Mouse (Mus musculus): ENCODE results near the gene Alk.

Gene Alk

GRCm38 (mm10) chr17:71881369-71881768 is 723.1 kb downstream of the Alk start:
- no peak for DNase-seq (ENCODE audit: low spot score in 2 of 2)

GRCm38 (mm10) chr17:71875492-71875891 is 728.9 kb downstream of the Alk start:
- DNase-seq (ENCODE audit: low spot score in 2 of 2), result peak in 1 of 2 experiments; percentile 3

- DNase-seq (ENCODE audit: low spot score in 2 of 2), result peak in 1 of 2 experiments; percentile 6
Observed at GRCm38 (mm10) chr17:71874795-71875194, 729.6 kb downstream of the Alk start.

GRCm38 (mm10) chr17:71874077-71874476 is 730.4 kb downstream of the Alk start:
- DNase-seq (ENCODE audit: low spot score in 2 of 2), result peak in 1 of 2 experiments; percentile 36

GRCm38 (mm10) chr17:71872976-71873375 is 731.5 kb downstream of the Alk start:
- DNase-seq (ENCODE audit: low spot score in 2 of 2), result no peak

- DNase-seq (ENCODE audit: low spot score in 2 of 2), result no peak
Observed at GRCm38 (mm10) chr17:71871981-71872380, 732.4 kb downstream of the Alk start.

GRCm38 (mm10) chr17:71870641-71871040 is 733.8 kb downstream of the Alk start:
- no peak for DNase-seq (ENCODE audit: low spot score in 2 of 2)

- no peak for DNase-seq (ENCODE audit: low spot score in 2 of 2)
Observed at GRCm38 (mm10) chr17:71870232-71870621, 734.2 kb downstream of the Alk start.

DNA sequence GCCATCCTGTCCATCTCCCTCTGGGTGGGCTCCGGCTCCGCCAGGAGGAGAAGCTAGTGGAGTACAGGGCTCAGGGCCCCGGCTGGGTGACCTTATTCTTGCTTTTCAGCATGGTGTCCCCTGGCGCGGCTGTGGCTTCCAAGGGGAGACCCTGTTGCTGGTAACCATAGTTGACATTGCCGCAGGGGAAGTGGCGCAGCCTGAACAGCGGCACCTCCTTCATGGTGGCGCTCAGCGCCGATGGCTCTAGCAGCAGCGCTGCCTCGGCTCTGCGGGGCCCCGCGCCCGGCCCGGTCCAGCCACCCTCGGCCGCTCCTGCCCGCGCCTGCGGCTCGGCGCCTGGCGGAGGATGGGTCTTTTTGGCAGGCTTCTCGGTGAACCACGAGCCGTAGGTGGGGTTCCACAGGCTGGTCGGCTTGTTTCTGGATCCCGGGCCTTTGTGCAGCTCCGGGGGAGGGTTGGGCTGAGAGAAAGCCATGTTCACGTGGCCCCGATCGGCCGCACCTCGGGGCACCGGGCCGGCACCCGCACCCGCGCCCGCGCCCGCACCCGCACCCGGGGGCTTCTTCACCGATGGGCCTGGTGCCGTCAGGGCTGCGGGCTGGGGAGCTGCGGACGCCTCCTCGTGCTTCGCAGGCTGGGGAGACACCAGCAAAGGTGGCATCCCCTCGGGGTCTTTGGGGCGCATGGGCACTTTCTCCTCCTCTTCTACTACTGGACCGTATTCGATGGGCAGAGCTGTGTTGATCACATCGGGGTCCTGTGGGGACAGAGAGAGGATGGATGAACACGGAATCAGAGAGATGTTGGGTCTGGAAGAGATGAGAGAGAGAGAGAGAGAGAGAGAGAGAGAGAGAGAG is 734.8 kb downstream of the Alk start:
- no peak for DNase-seq (ENCODE audit: low spot score in 2 of 2)

- DNase-seq (ENCODE audit: low spot score in 2 of 2), result no peak
Observed at GRCm38 (mm10) chr17:71868828-71869227, 735.6 kb downstream of the Alk start.

GRCm38 (mm10) chr17:71867892-71868291 is 736.5 kb downstream of the Alk start:
- DNase-seq (ENCODE audit: low spot score in 2 of 2), result no peak

- no peak for DNase-seq (ENCODE audit: low spot score in 2 of 2)
Observed at GRCm38 (mm10) chr17:71865437-71865836, 739.0 kb downstream of the Alk start.

- DNase-seq (ENCODE audit: low spot score in 2 of 2), result no peak
Observed at GRCm38 (mm10) chr17:71864039-71864438, 740.4 kb downstream of the Alk start.

GRCm38 (mm10) chr17:71862895-71863294 is 741.5 kb downstream of the Alk start:
- DNase-seq (ENCODE audit: low spot score in 2 of 2), result no peak

DNA sequence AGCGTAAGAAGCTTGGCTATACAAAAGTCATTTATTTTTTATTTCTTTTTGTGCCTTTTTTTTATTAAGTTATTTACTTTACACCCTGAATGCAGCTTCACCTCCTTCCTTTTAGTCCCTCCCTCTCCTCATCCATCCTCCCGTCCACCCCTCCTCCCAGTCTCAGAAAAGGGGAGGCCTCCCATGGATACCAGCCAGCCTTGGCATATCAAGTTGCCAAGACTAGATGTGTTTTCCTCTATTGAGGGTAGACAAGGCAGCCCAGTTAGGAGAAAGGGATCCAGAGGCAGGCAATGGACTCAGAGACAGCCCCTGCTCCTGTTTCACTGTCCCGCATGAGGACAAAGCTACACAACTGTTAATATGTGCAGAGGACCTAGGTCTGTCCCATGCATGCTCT is 742.2 kb downstream of the Alk start:
- DNase-seq (ENCODE audit: low spot score in 2 of 2), result no peak

- no peak for DNase-seq (ENCODE audit: low spot score in 2 of 2)
Observed at GRCm38 (mm10) chr17:71831960-71832359, 772.5 kb downstream of the Alk start.

DNA sequence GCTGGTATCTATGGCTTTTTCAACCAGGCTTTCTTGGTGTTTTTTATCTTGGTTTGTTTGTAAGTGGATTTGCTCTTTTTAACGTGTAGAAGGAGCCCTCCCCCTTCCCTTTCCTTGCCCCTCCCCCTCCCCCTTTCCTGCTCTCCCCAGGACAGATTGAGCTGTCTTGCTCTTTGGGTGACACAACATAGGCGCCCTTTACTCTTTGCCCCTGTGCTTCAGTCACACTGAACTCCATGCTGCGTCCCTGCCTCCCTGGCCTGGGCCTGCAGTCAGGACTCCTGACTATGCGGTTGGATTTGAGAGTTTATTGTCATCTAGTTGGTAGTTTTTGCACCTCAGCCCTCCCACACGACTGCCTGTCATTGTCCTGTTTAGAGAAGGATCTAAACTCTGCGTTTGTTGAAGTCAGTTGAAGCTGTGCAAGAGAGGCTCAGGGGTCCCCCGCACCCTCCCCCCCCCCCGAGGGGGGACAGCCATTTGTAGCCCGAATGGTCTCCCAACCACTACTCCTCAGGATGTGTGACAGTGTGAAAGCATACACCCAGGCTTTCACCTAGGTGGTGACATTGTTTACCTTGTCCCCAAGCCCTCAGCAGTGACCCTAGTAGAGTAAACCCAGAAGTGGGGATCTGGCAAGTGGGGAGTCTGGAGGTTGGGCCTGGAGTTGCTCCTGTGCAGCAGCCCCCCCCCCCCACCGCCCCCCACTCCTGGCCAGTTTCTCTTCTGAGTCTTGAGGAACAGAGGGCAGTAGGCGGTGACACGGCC is 775.6 kb downstream of the Alk start:
- DNase-seq (ENCODE audit: low spot score in 2 of 2), result no peak

DNA sequence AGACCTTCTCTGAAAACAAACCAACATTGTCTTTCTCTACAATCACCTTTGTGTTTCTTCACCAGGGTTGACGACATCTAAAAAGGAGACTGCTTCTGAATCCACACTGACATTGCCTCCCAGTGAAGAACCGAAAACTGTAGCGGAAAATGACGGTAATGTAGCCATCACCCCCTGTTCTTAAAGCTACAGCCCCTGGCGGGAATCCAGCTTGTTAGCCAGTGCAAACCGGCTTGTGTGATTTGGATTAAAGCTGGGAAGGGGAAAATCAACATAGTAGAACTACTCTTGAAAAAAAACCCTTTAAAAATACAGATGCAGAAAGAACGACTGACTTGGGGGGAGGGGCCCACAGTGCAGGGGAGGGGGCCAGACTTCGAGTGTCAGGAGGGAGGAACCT is 776.8 kb downstream of the Alk start:
- DNase-seq (ENCODE audit: low spot score in 2 of 2), result no peak

DNA sequence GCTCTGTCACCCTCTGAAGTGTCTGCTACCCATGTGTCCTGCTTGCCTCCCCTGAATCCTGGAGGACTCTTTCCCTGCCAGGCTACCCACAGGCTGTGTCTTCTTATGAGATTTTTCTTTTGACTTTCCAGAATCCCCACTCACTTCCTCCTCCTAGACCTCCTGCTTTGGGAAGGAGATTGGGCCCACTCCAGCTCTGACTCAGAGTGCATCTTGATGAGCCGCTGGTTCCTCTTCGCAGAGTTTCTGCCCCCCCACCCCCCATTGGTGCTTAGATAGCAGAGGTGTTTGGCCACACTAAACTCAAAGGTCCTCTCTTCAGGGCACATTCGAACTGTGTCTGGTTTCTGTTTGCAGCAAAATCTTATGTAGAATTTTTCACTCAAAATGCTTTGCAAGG is 777.8 kb downstream of the Alk start:
- no peak for DNase-seq (ENCODE audit: low spot score in 2 of 2)

DNA sequence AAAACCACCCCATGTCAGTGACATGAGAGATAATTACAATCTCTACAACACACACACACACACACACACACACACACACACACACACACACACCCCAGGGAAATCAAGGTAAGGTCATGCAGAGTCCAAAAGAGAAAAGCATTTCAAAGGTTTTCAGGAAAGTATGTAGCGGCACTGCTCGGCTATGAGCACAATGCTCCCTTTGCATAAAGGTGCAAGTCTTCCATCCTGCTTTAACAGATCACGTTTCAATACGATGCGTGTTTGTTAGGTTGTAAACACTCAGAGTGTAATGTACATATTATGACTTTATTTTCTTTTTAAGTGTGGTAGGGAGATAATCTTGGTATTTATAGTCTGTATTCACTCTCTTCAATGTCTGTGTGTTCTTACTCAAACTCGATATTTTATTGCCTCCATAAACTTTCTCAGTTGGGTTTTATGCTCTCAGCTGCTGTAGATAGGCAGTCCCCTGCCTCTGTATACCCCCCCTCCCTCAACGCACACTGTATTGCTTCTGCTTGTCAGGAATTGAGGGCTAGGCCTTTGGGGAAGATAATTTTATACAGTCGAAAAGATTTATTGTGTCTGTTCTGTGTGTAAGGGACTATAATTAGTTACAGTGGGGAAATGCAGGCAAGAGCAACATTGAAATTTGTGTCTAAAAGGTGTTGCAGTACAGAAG is 780.7 kb downstream of the Alk start:
- DNase-seq (ENCODE audit: low spot score in 2 of 2), result no peak
